Mouse (Mus musculus) MEL (cell line): ENCODE measurements around the gene Shc4. TPM values are rescaled to one million over a fixed set of nuclear protein-coding genes. Genes with fewer than 3 reads are reported as not detected.

ENCODE experiments used
- DNase-seq: peaks from one replicate; pipeline ENCODE4 v3.0.0; 2011; ENCODE audit warnings: low read depth, low spot score
- H3K27ac ChIP-seq: 2 replicates; pipeline ENCODE4 v1.5.1; 2012; ENCODE audit warnings: low read depth, mild to moderate bottlenecking, control low read depth, low read length, moderate library complexity; ENCODE audit not compliant: control insufficient read depth
- H3K27me3 ChIP-seq, 2 experiments: fragments of 150-350 bp in 1 of 2; sonication (generic) in 1 of 2; 2 replicates each; pipeline ENCODE4 v1.6.1; 2012; ENCODE audit warnings: low read length in 2 of 2, mild to moderate bottlenecking in 2 of 2, improper control_type of control experiment in 1 of 2, moderate library complexity in 1 of 2; ENCODE audit not compliant: insufficient read depth in 2 of 2, control insufficient read depth in 1 of 2
- H3K36me3 ChIP-seq, 2 experiments: 2 replicates each; pipeline ENCODE4 v1.6.1; 2012 to 2014; ENCODE audit warnings: low read length in 2 of 2, improper control_type of control experiment in 1 of 2, inconsistent platforms in 1 of 2, mild to moderate bottlenecking in 1 of 2; ENCODE audit not compliant: insufficient read depth in 2 of 2, control insufficient read depth in 1 of 2
- H3K4me1 ChIP-seq, 2 experiments: fragments of 150-350 bp in 1 of 2; sonication (generic) in 1 of 2; 2 replicates each; pipeline ENCODE4 v1.6.1; 2012; ENCODE audit warnings: low read length in 2 of 2, improper control_type of control experiment in 1 of 2, mild to moderate bottlenecking in 1 of 2; ENCODE audit not compliant: insufficient read depth in 2 of 2, control insufficient read depth in 1 of 2
- H3K4me3 ChIP-seq, 2 experiments: fragments of 150-350 bp in 1 of 2; sonication (generic) in 1 of 2; 2 replicates each; pipeline ENCODE4 v1.5.1; 2012; ENCODE audit warnings: low read depth in 2 of 2, low read length in 2 of 2, mild to moderate bottlenecking in 2 of 2, moderate library complexity in 2 of 2, control low read depth in 1 of 2, improper control_type of control experiment in 1 of 2; ENCODE audit not compliant: control insufficient read depth in 1 of 2, insufficient read depth in 1 of 2
- H3K79me2 ChIP-seq: 2 replicates; pipeline ENCODE4 v1.6.1; 2012; ENCODE audit warnings: mild to moderate bottlenecking, low read length, moderate library complexity; ENCODE audit not compliant: control insufficient read depth, poor library complexity, insufficient read depth
- H3K9ac ChIP-seq: 2 replicates; pipeline ENCODE4 v1.6.1; 2012; ENCODE audit warnings: low read depth, mild to moderate bottlenecking, control low read depth, low read length, moderate library complexity; ENCODE audit not compliant: control insufficient read depth, poor library complexity, severe bottlenecking
- H3K9me3 ChIP-seq: fragments of 150-350 bp; sonication (generic); replicated peaks from 2 replicates; pipeline ENCODE4 v1.6.1; 2012; ENCODE audit warnings: mild to moderate bottlenecking, low read length, improper control_type of control experiment, moderate library complexity; ENCODE audit not compliant: insufficient read depth
- CHD1 ChIP-seq: IDR thresholded peaks from 2 replicates; pipeline ENCODE4 v1.6.1; 2012; ENCODE audit warnings: low read depth, mild to moderate bottlenecking, inconsistent platforms, low read length, improper control_type of control experiment
- CHD2 ChIP-seq: IDR thresholded peaks from 2 replicates; pipeline ENCODE4 v1.6.1; 2011; ENCODE audit warnings: low read length, improper control_type of control experiment
- CTCF ChIP-seq, 3 experiments: IDR thresholded peaks in 2 of 3; conservative IDR thresholded peaks in 1 of 3; 2 replicates each; pipeline ENCODE4 v1.5.1; 2011 to 2012; ENCODE audit warnings: low read length in 3 of 3, low read depth in 2 of 3, mild to moderate bottlenecking in 2 of 3, improper control_type of control experiment in 1 of 3, inconsistent platforms in 1 of 3, mixed read lengths in 1 of 3, moderate library complexity in 1 of 3; ENCODE audit not compliant: control insufficient read depth in 1 of 3, insufficient read depth in 1 of 3, poor library complexity in 1 of 3, severe bottlenecking in 1 of 3
- E2F4 ChIP-seq: IDR thresholded peaks from 2 replicates; pipeline ENCODE4 v1.6.1; 2011; ENCODE audit warnings: low read depth, low read length, improper control_type of control experiment, borderline replicate concordance
- EP300 ChIP-seq, 2 experiments: IDR thresholded peaks; 2 replicates each; pipeline ENCODE4 v1.6.1; 2011; ENCODE audit warnings: improper control_type of control experiment in 2 of 2, low read length in 2 of 2, low read depth in 1 of 2, mild to moderate bottlenecking in 1 of 2
- ETS1 ChIP-seq: IDR thresholded peaks from 2 replicates; pipeline ENCODE4 v1.6.1; 2012; ENCODE audit warnings: low read depth, mild to moderate bottlenecking, inconsistent platforms, low read length, improper control_type of control experiment, moderate library complexity
- GABPA ChIP-seq: IDR thresholded peaks from 2 replicates; pipeline ENCODE4 v1.6.1; 2012; ENCODE audit warnings: low read depth, mild to moderate bottlenecking, inconsistent platforms, low read length, improper control_type of control experiment, moderate library complexity
- GATA1 ChIP-seq: IDR thresholded peaks from 2 replicates; pipeline ENCODE4 v1.6.1; 2011; ENCODE audit warnings: low read depth, low read length, improper control_type of control experiment
- MEF2A ChIP-seq: IDR thresholded peaks from 2 replicates; pipeline ENCODE4 v1.6.1; 2014; ENCODE audit warnings: low read depth, mild to moderate bottlenecking, inconsistent platforms, low read length, improper control_type of control experiment; ENCODE audit not compliant: poor library complexity, insufficient replicate concordance, severe bottlenecking; ENCODE audit errors: extremely low read depth
- MXI1 ChIP-seq: IDR thresholded peaks from 2 replicates; pipeline ENCODE4 v1.6.1; 2011; ENCODE audit warnings: mild to moderate bottlenecking, low read depth, low read length, improper control_type of control experiment
- MYB ChIP-seq: IDR thresholded peaks from 2 replicates; pipeline ENCODE4 v1.6.1; 2011; ENCODE audit warnings: mild to moderate bottlenecking, low read depth, low read length, improper control_type of control experiment
- MYC ChIP-seq: IDR thresholded peaks from 2 replicates; pipeline ENCODE4 v1.6.1; 2011; ENCODE audit warnings: low read depth, mild to moderate bottlenecking, low read length, improper control_type of control experiment, moderate library complexity
- POLR2A ChIP-seq, 2 experiments: IDR thresholded peaks; 2 replicates each; pipeline ENCODE4 v1.6.1; 2011 to 2012; ENCODE audit warnings: low read length in 2 of 2, mild to moderate bottlenecking in 2 of 2, control low read depth in 1 of 2, improper control_type of control experiment in 1 of 2, low read depth in 1 of 2, moderate library complexity in 1 of 2; ENCODE audit not compliant: control insufficient read depth in 1 of 2, insufficient read depth in 1 of 2, poor library complexity in 1 of 2
- RAD21 ChIP-seq: IDR thresholded peaks from 2 replicates; pipeline ENCODE4 v1.6.1; 2011; ENCODE audit warnings: mild to moderate bottlenecking, low read depth, low read length, improper control_type of control experiment
- RCOR1 ChIP-seq: IDR thresholded peaks from 2 replicates; pipeline ENCODE4 v1.6.1; 2012; ENCODE audit warnings: low read depth, mild to moderate bottlenecking, inconsistent platforms, low read length, improper control_type of control experiment
- SMC3 ChIP-seq: IDR thresholded peaks from 2 replicates; pipeline ENCODE4 v1.6.1; 2011; ENCODE audit warnings: low read depth, low read length, improper control_type of control experiment
- TAL1 ChIP-seq: IDR thresholded peaks from 2 replicates; pipeline ENCODE4 v1.6.1; 2012; ENCODE audit warnings: mild to moderate bottlenecking, inconsistent platforms, low read length, moderate library complexity, mixed read lengths
- TCF12 ChIP-seq: IDR thresholded peaks from 2 replicates; pipeline ENCODE4 v1.6.1; 2014; ENCODE audit warnings: low read depth, mild to moderate bottlenecking, inconsistent platforms, low read length, improper control_type of control experiment, moderate library complexity
- USF1 ChIP-seq: IDR thresholded peaks from 2 replicates; pipeline ENCODE4 v1.6.1; 2014; ENCODE audit warnings: low read depth, mild to moderate bottlenecking, inconsistent platforms, low read length, improper control_type of control experiment, moderate library complexity
- ZNF384 ChIP-seq: IDR thresholded peaks from 2 replicates; pipeline ENCODE4 v1.6.1; 2012; ENCODE audit warnings: low read depth, mild to moderate bottlenecking, inconsistent platforms, low read length, improper control_type of control experiment
- polyA plus RNA-seq, 2 experiments: library from polyadenylated mRNA; stranded (reverse) in 1 of 2; unstranded in 1 of 2; fragments of >175 nt in 1 of 2; fragments of >200 nt in 1 of 2; gene quantifications; 2 replicates each; pipeline versions ENCODE4 v1.2.1 to v1.2.4; 2012; ENCODE audit warnings: low replicate concordance in 2 of 2, low read depth in 1 of 2; ENCODE audit not compliant: insufficient read length in 2 of 2, insufficient read depth in 1 of 2, missing spikeins in 1 of 2
- total RNA-seq: library from RNA; depleted of rRNA; stranded (reverse); fragments of 300-350 nt; gene quantifications from 2 replicates; pipeline ENCODE4 v1.2.3, GENCODE M21; 2012

Shc4 gene
- total and polyA plus RNA-seq, 3 experiments, result 0.38 to 1.1 TPM; not detected in 1

- H3K79me2 ChIP-seq, result no peaks in the 10 kb centered on the region; the same call in 1 of the 2 replicates
- no peaks in the 10 kb centered on the region for H3K9me3 ChIP-seq
- H3K27ac ChIP-seq, result no peak overlapping the region
- no peak for TF ChIP-seq MXI1
- TF ChIP-seq GATA1, result no peak
- TF ChIP-seq RAD21, result peak; percentile 5; the same call in 1 of the 2 replicates
- TF ChIP-seq CTCF (IDR thresholded peaks at IDR 0.05 in 2 of 3, conservative IDR thresholded peaks at IDR 0.05 in 1 of 3; ENCODE audit: control insufficient read depth in 1 of 3, insufficient read depth in 1 of 3, low read depth in 2 of 3, low read length in 3 of 3, poor library complexity in 1 of 3, severe bottlenecking in 1 of 3), result peak in 1 of 3 experiments; percentile 37; a peak in 2 of 6 replicates
- TF ChIP-seq E2F4, result no peak
- TF ChIP-seq SMC3, result peak; percentile 23; the same call in 1 of the 2 replicates
- H3K9ac ChIP-seq, result no peak overlapping the region
- H3K27me3 ChIP-seq, result no peaks in the 10 kb centered on the region
- H3K4me3 ChIP-seq, result no peak overlapping the region
- peaks cover 0 to 17% of the 10 kb centered on the region in 2 experiments; a peak in 3 of 4 replicates for H3K36me3 ChIP-seq
- H3K4me1 ChIP-seq, result no peaks in the 10 kb centered on the region
- DNase-seq, result peak; percentile 34
These were observed 129.9 kb downstream of the Shc4 start for GRCm38 (mm10) chr2:125594072-125594471.

- TF ChIP-seq GATA1 (no peak), GABPA (no peak), MEF2A (no peak), USF1 (no peak), ZNF384 (no peak), MYC (no peak), ETS1 (no peak), MXI1 (no peak), CHD1 (no peak), CHD2 (no peak), MYB (no peak)
- Histone ChIP-seq H3K4me1 (no peaks in the 10 kb centered on the region), H3K36me3 (peaks cover 0 to 14% of the 10 kb centered on the region in 2 experiments; a peak in 3 of 4 replicates), H3K9ac (no peak overlapping the region), H3K27me3 (no peaks in the 10 kb centered on the region), H3K27ac (no peak overlapping the region), H3K9me3 (no peaks in the 10 kb centered on the region), H3K79me2 (no peaks in the 10 kb centered on the region; the same call in 1 of the 2 replicates), H3K4me3 (no peak overlapping the region)
- DNase-seq, result no peak
These were observed 132.1 kb downstream of the Shc4 start for GRCm38 (mm10) chr2:125591895-125592294.

- no peak overlapping the region for H3K4me3 ChIP-seq
- peak; percentile 35 for DNase-seq
- no peaks in the 10 kb centered on the region for H3K9me3 ChIP-seq
- no peak overlapping the region for H3K27ac ChIP-seq
- TF ChIP-seq GATA1, result 0 out of 2 replicates have a peak, but pooled peaks have one; percentile 25
- peak; percentile 41 to 53; a peak in 3 of 4 replicates for TF ChIP-seq EP300 (IDR thresholded peaks at IDR 0.05; ENCODE audit: low read depth in 1 of 2, low read length in 2 of 2)
- TF ChIP-seq TCF12, result peak; percentile 27; the same call in 1 of the 2 replicates
- TF ChIP-seq POLR2A (IDR thresholded peaks at IDR 0.05; ENCODE audit: control insufficient read depth in 1 of 2, insufficient read depth in 1 of 2, low read depth in 1 of 2, low read length in 2 of 2, poor library complexity in 1 of 2), result no peak
- TF ChIP-seq RCOR1, result 0 out of 2 replicates have a peak, but pooled peaks have one; percentile 46
- peak; percentile 47 for TF ChIP-seq TAL1
- TF ChIP-seq, all 39 proteins: peak for 5
- Histone ChIP-seq H3K9ac (no peak overlapping the region), H3K79me2 (no peaks in the 10 kb centered on the region), H3K27me3 (no peaks in the 10 kb centered on the region), H3K4me1 (no peaks in the 10 kb centered on the region), H3K36me3 (peaks cover 0 to 21% of the 10 kb centered on the region in 2 experiments; a peak in 3 of 4 replicates)
These were observed 134.7 kb downstream of the Shc4 start for GRCm38 (mm10) chr2:125589287-125589686.
